Mouse (Mus musculus) left cerebral cortex, postnatal 10 days (tissue): ENCODE results near the gene Opn1mw. TPM values are rescaled to one million over a fixed set of nuclear protein-coding genes. Genes with fewer than 3 reads are reported as not detected.
A peak's percentile ranks its signal among the peaks of the same experiment; 100 is the strongest.
"Not testable (repeated sequence)": the region's sequence is repeated elsewhere in the genome, so short reads cannot be mapped to it uniquely, and the experiment has no call there.

ENCODE experiments used
- DNase-seq, 2 experiments: peaks; one replicate each; pipeline ENCODE4 v3.0.0; 2021 to 2022; ENCODE audit warnings: low spot score in 2 of 2, mixed read lengths in 1 of 2; ENCODE audit errors: extremely low spot score in 1 of 2
- intact Hi-C: fragments of 180-260 bp; cut with DNase I; formaldehyde crosslinking; loops from one replicate; pipeline ENCODE4 v1.15.1; 2025
- total RNA-seq, 2 experiments: library from RNA; stranded (reverse); gene quantifications; 2 replicates each; pipeline ENCODE4 v1.2.3; 2021

Opn1mw gene
- not detected for total RNA-seq

DNA sequence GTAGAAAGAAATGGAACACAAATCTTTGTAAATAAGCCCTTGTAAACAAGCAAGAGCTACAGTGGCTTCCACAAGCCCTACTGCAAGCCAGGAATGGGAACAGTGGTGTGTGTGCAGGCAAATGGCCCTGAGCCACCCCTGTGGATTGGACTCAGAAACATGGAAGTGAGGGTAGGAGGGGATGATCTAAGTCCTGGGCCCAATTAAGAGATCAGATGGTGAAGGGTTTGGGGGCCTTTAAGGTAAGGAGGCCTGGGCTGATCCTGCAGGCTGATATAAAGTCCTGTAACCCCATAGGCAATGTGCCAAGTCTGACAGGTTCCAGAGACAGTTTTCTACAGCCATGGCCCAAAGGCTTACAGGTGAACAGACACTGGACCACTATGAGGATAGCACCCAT is at the start of gene Opn1mw:
Gene Opn1mw (plus strand): TSS at position 301 of the 400 bp plus-strand sequence.
- no peak for DNase-seq
- intact Hi-C loops, result no loop called here

DNA sequence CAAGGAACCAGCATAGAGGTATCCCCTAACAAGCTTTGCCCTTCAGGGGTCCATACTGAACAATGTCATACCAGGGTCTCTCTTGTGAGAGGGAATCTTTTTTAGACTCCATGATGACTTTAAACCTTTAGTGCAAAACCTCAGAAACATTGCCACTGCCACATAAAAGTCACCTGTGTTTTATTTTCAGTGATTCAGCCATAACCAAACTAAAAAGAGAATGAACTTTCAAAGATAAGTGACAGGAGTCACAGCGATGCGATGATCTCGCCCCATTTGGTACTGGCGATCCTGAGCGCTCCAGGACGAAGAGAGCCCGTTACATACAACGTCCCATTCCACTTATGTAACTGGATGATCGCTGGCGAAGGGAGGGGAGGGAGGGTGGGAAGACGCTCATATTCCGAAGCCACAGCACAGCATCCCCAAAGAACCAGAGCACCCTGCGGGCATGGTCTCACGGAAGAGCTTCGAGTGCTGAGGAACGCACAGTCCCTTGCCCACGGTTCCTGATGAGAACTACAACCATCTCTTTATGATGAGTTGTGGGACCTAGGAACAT is 42.9 kb upstream of the Opn1mw start:
- intact Hi-C loops, result loop anchor here (10.0 kb wide), 1 partner anchor 120 kb away; the partner anchor contains the start of gene Hcfc1
- no peak for DNase-seq

DNA sequence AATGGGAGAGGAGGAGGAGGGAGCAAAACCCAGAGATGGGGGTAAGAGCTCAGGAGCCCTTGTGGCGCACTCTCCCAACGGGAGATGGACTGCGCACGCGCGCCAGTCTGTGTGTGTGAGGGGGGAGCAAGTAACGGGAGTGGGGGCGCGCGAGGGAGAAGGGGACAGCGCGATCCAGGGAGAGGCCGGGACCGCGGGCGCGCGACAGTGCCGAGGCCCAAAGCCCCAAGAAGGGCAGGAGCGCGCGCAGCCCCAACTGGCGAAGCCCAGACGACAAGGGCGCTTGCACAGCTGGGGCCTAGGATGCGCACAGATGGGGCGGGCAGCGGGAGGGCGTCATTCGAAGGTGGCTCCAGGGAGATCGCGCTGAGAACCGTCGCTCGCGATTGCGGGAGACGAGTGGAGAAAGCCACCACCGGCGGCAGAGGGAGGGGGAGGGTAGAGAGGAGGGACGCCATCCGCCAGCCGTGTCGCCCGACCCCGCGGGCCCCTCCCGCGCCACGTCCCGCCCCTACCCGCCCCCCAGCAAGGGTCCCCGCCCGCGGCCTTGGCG is 42.2 kb upstream of the Opn1mw start:
- intact Hi-C loops, result loop anchor here (10.0 kb wide), 1 partner anchor 120 kb away; the partner anchor contains the start of gene Hcfc1
- peak; percentile 58 to 89 for DNase-seq

DNA sequence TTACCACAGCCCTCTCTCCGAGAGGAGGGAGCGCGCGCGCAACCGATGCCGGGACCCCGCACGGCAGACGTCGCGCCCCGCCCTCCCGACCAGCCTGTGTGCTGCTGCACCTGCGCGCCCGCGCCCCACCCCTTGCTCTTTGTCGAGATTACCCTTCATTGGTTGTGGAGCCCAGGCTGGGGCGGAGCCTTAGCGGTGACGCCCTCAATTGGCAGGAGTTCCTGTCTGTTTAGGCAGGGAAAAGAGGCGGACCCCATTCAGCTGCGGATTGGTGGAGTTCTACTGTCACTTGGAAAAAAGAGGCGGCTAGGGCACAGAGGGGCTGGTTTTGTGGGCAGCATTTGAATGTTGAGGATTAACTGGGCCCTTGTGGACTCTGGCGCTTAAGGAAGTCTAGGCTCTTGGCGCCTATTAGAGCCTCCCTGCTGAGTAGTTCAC is 41.6 kb upstream of the Opn1mw start:
- DNase-seq, result peak; percentile 97 to 99
- intact Hi-C loops, result loop anchor here (10.0 kb wide), 1 partner anchor 121 kb away; the partner anchor contains the start of gene Hcfc1

DNA sequence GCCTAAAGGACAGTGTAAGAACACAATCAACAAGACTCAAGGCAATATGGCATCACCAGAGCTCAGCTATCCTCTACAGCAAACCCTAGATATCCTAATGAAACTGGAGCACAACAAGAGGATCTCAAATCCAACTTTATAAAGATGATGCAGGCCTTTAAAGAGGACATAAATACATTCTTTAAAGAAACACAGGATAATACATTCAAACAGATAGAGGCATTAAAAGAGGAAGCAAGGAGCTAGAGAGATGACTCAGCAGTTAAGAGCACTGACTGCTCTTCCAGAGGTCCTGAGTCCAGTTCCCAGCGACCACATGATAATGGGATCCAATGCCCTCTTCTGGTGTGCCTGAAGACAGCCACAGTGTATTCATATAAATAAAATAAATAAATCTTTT is 32.1 kb upstream of the Opn1mw start:
- DNase-seq, result no peak
- intact Hi-C loops, result no loop called here

DNA sequence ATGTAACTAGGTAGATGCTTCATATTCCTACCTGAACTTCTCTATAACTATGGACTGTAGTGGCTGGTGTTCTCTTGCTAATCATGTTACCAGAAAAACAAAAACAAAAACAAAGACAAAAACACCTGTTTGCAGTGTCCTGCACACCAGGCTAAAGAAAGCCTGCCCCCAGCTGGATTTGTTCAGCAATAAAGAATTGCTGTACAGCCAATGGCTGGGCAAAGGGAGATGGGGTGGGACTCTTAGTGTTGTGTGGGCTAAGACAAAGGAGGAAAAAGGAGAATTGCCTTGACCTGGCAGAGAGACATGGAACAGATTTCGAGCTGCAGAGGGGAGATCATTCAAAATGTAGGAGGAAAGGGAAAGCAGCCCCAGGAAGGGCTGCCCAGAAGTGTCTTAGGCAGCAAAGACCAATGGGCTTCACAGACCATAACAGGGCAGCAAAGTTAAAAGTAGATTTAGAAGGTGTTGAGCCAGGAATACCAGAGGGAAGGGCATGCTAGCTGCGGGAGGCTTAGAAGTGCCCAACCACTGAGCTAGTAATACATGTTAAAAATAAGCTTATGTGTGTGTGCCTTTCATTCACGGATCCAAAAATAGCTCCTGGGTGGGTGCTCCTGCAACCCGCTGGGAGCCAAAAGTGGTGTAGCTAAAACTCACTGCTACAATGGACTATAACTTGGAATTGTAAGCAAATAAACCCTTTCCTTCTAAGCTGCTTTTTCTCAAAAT is 23.6 kb upstream of the Opn1mw start:
- intact Hi-C loops, result no loop called here
- no peak for DNase-seq

DNA sequence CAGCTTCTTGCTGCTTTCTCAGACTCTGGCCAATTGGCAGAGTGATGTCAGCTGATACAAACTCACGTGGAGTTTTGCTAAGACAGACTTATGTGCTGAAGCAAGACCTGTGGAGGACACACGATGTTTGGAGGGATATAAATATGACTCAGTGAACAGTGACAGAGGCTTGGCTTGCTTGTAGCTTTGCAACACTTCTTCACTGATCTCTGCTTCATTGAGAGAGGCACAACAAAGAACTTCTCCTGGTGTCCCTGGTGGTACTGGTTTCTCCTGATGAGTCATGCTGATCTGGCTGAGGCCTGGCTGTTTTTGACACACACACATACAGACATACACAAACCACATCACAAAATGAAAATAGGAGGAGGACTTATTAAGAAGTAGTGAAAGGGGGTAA is 21.3 kb upstream of the Opn1mw start:
- intact Hi-C loops, result no loop called here
- no peak for DNase-seq

DNA sequence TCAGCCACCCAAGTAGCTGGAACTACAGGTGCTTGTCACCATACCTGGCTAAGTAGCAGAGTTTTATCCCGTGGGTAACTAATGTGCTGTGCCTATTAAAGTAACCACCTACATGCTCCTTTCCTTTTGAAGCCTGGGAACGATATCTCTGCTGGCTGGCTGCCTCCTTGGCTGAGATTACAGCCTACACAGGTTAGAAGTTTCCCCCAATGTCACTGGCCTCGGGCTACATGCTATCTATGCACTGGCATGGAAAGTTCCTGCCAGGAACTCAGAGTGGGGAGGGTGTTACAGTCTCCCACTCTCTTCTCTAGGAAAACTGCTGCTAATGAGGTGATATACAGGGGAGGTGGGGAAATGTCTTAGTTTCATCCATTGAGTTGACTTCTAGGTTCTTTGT is 18.5 kb upstream of the Opn1mw start:
- no peak for DNase-seq
- intact Hi-C loops, result no loop called here

DNA sequence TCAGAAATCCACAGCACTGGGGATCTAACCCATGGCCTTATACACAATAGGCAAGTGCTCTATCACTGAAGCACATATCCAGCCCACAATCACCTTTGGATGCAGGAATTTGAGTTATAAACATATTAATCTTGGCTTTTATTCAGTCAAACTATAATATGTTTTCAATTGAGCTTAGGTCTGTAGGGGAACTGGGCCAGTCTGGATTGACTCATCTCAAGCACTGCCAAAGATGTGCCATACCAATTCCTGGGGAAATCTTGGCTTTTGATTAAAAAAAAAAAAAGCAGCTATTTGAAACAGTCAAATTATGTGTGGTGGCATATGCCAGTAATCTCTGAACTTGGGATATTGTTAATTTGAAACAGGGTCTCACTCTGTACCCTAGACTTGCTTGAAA is 13.2 kb upstream of the Opn1mw start:
- intact Hi-C loops, result no loop called here
- DNase-seq, result no peak

DNA sequence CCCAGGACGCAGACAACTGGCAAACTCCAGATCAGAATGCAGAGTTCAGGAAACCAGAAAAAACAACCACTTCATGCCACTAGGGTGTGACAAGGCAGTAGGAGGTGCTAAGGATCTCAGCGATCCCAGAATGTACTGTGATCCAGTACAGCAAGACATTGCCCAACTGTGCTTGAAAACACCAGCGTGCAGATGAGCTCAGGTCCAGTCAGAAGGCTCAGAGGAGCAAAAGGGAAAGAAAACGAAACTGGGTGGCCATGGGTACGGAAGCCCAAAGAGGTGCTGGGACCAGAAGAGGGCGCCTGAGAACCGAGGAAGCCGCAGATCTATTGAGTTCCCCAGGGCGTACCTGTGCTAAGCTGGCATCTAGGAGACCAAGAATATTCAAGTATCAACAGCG is 11.8 kb upstream of the Opn1mw start:
- intact Hi-C loops, result no loop called here
- peak; percentile 22 to 49 for DNase-seq

DNA sequence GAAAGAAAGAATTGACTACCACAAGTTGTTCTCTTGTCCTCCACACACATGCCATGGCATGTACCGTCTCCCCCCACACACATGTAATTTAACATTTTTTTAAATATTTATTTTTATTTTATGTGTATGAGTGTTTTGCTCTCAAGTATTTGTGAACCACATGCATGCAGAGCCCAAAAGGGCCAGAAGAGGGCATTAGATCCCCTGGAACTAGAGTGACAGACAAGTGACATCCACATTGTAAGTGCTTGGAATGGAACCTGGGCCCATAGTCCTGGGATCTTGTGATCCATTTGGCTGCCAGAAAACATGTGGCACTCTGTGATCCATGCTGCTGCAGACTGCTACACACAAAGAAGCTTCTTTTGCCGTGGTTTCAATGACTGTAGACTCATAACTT is 2.3 kb upstream of the Opn1mw start:
- intact Hi-C loops, result no loop called here
- no peak for DNase-seq

DNA sequence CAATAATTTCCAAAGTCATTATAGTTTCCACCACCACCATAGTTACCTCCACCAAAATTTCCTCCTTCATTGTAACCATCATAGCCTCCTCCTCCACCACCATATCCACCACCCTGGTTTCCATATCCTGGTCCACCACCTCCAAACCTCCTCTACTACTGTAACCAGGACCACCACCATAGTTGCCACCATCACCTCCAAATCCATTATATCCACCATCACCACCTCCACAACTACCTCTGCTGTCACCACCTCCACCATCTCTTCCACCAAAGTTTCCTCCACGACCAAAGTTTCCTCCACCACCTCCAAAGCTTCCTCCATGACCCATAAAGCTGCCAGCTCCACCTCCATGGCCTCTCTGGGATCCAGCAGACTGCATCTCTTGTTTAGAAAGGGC is 8.0 kb downstream of the Opn1mw start, which contains the start of gene Mecp2:
Gene Mecp2 (minus strand): TSS at position 101 of the 400 bp plus-strand sequence.
- DNase-seq, intact Hi-C loops: not testable (repeated sequence)

DNA sequence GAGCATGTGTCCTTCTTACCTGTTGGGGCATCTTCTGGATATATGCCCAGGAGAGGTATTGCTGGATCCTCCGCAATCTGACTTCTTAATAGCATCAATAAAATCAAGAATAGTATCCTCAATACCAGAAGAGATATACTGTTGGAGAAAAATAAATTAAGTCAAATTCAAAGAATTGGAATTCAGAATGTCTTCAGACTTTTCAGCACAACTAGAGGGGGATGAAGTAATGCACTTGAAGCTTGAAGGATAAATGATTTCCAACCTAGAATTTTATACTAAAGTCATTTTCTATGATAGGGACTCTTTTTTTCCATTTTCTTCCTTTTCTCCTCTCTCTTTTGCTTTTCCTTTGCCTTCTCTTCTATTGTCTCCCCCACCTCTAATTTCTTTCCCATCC is 40.5 kb downstream of the Opn1mw start, which contains the start of gene Tex28:
Gene Tex28 (minus strand): TSS at position 101 of the 400 bp plus-strand sequence.
- intact Hi-C loops, result no loop called here
- DNase-seq, result no peak

DNA sequence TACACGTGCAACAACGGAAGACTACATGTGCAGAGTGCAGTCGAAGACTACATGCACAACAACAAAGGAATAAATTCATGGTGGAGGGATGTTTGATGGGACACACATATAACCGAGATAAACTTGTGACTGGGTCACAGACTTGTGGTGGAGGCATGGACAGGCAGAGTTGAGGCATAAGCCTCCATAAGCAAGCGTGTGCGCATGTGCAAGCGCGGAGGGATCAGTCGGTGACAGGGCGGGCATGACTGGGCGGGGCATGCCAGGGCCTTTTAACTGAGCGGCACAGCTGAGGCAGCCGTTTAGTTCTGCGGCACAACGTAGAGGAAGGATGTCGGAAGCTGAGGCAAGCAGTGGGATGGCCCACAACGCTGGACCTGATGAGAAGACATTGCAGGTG is 49.7 kb downstream of the Opn1mw start, which contains the start of gene Tktl1:
Gene Tktl1 (plus strand): TSS at position 301 of the 400 bp plus-strand sequence.
- no peak for DNase-seq
- intact Hi-C loops, result no loop called here

Other genes with a start within 250 kb of the Opn1mw start
- not detected for gene Avpr2, start 235.4 kb upstream of the Opn1mw start, total RNA-seq
- 100 to 1,000 TPM; 414 to 459 TPM for gene L1cam, start 231.4 kb upstream of the Opn1mw start, total RNA-seq
- 1 to 10 TPM; 5.3 to 5.4 TPM for gene Arhgap4, start 205.6 kb upstream of the Opn1mw start, total RNA-seq
- gene Naa10, start 205.5 kb upstream of the Opn1mw start, total RNA-seq, result 10 to 100 TPM; 56.9 to 60.6 TPM
- 1 to 10 TPM; 3.1 to 5.1 TPM for gene Renbp, start 196.6 kb upstream of the Opn1mw start, total RNA-seq
- 10 to 100 TPM; 70.1 to 83.6 TPM for gene Hcfc1, start 161.1 kb upstream of the Opn1mw start, total RNA-seq
- 10 to 100 TPM; 37.3 to 39.3 TPM for gene Irak1, start 103.5 kb upstream of the Opn1mw start, total RNA-seq
- gene Mecp2, start 7.9 kb downstream of the Opn1mw start, total RNA-seq, result 10 to 100 TPM; 77.1 to 78.0 TPM
- not detected for gene Tex28, start 40.4 kb downstream of the Opn1mw start, total RNA-seq
- not detected for gene Tktl1, start 49.8 kb downstream of the Opn1mw start, total RNA-seq
- gene Flna, start 122.4 kb downstream of the Opn1mw start, total RNA-seq, result 100 to 1,000 TPM; 199 to 211 TPM
- gene Emd, start 127.2 kb downstream of the Opn1mw start, total RNA-seq, result 10 to 100 TPM; 43.9 to 44.4 TPM
- gene Rpl10, start 143.3 kb downstream of the Opn1mw start, total RNA-seq, result 100 to 1,000 TPM; 150 to 215 TPM
- 10 to 100 TPM; 56.1 to 56.3 TPM for gene Taz, start 154.4 kb downstream of the Opn1mw start, total RNA-seq
- 1 to 10 TPM; 2.7 to 3.2 TPM for gene Dnase1l1, start 154.9 kb downstream of the Opn1mw start, total RNA-seq
- gene Atp6ap1, start 169.6 kb downstream of the Opn1mw start, total RNA-seq, result 100 to 1,000 TPM; 324 to 341 TPM
- gene Gdi1, start 177.5 kb downstream of the Opn1mw start, total RNA-seq, result 100 to 1,000 TPM; 705 to 729 TPM
- gene Fam50a, start 185.6 kb downstream of the Opn1mw start, total RNA-seq, result 10 to 100 TPM; 37.6 to 44.6 TPM
- gene Plxna3, start 201.6 kb downstream of the Opn1mw start, total RNA-seq, result 10 to 100 TPM; 65.7 to 74.2 TPM
- gene Lage3, start 226.2 kb downstream of the Opn1mw start, total RNA-seq, result 10 to 100 TPM; 31.9 to 35.9 TPM
- gene Ubl4a, start 245.8 kb downstream of the Opn1mw start, total RNA-seq, result 10 to 100 TPM; 58.7 to 59.2 TPM
- 1 to 10 TPM; 2.0 to 2.4 TPM for gene Slc10a3, start 245.9 kb downstream of the Opn1mw start, total RNA-seq